Mouse (Mus musculus) lung, postnatal 0 days (tissue): ENCODE data around the gene Ltbp2.

Experiments
- CTCF ChIP-seq: IDR thresholded peaks from 2 replicates; pipeline ENCODE4 v1.5.1; 2016; ENCODE audit warnings: antibody characterized with exemption, mild to moderate bottlenecking
- EP300 ChIP-seq: IDR thresholded peaks from 2 replicates; pipeline ENCODE4 v1.6.1; 2016; ENCODE audit warnings: antibody characterized with exemption, mild to moderate bottlenecking, control low read depth

DNA sequence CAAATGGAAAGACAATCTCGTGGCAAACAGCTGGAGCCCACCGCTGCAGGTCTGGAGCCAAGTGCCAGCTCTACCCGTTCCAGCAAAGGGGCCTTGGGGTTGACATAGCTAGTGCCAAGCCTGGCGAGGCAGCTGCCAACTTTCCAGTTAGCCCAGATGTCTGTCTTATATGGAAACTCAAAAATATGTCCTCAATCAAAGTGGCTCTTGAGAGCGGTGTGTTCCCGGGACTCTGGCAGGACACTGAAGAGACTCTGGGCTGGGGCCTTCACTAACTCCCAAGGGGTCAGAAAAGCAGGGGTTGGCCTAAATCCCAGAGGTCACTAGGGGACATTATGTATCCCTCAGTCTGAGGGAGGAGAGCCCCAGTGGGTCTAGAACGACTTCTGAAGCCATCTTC lies 52.7 kb downstream of the Ltbp2 start:
- TF ChIP-seq CTCF (no peak), EP300 (no peak)
